Mouse (Mus musculus) kidney, postnatal 0 days (tissue): Measurements from ENCODE around the gene Pla2g3. TPM values are rescaled to one million over a fixed set of nuclear protein-coding genes. Genes with fewer than 3 reads are reported as not detected.

Source experiments
- ATAC-seq: fragments of 200-750 bp; cut with Nextera tagmentation; replicated peaks from 2 replicates; pipeline ENCODE4 v1.8.0; 2017; ENCODE audit warnings: low read depth, moderate number of reproducible peaks, moderate TSS enrichment, moderate library complexity; ENCODE audit not compliant: low FRiP score
- DNase-seq: peaks from one replicate; pipeline ENCODE4 v3.0.0-alpha.2; 2016; ENCODE audit warnings: low spot score
- H3K27ac ChIP-seq: fragments of 300-500 bp; sonication (generic); 2 replicates; pipeline ENCODE4 v1.5.1; 2014; ENCODE audit warnings: mild to moderate bottlenecking
- H3K27me3 ChIP-seq: fragments of 300-500 bp; sonication (generic); 2 replicates; pipeline ENCODE4 v1.6.1; 2014; ENCODE audit warnings: low read length, mixed read lengths; ENCODE audit not compliant: insufficient read depth
- H3K36me3 ChIP-seq: fragments of 300-500 bp; sonication (generic); 2 replicates; pipeline ENCODE4 v1.6.1; 2014; ENCODE audit warnings: low read length, mixed read lengths; ENCODE audit not compliant: insufficient read depth
- H3K4me1 ChIP-seq: fragments of 300-500 bp; sonication (generic); replicated peaks from 2 replicates; pipeline ENCODE4 v1.6.1; 2014; ENCODE audit warnings: antibody characterized with exemption, low read length, mixed read lengths; ENCODE audit not compliant: insufficient read depth
- H3K4me2 ChIP-seq: fragments of 300-500 bp; sonication (generic); 2 replicates; pipeline ENCODE4 v1.6.1; 2014; ENCODE audit warnings: mild to moderate bottlenecking, low read length, moderate library complexity, mixed read lengths
- H3K4me3 ChIP-seq: fragments of 300-500 bp; sonication (generic); replicated peaks from 2 replicates; pipeline ENCODE4 v1.5.1; 2014; ENCODE audit warnings: low read depth, low read length
- H3K9ac ChIP-seq: fragments of 300-500 bp; sonication (generic); 2 replicates; pipeline ENCODE4 v1.6.1; 2014; ENCODE audit warnings: low read depth, low read length
- H3K9me3 ChIP-seq: fragments of 300-500 bp; sonication (generic); replicated peaks from 2 replicates; pipeline ENCODE4 v1.6.1; 2016; ENCODE audit warnings: low read length, inconsistent platforms, mixed read lengths
- CTCF ChIP-seq: IDR thresholded peaks from 2 replicates; pipeline ENCODE4 v1.5.1; 2016; ENCODE audit warnings: antibody characterized with exemption, low read depth, mild to moderate bottlenecking, moderate library complexity
- WGBS: fragments of 180-500 bp; shearing (Covaris S2); extraction: QIAGEN DNeasy Blood & Tissue Kit; methylation state at CpG from one replicate; pipeline ENCODE4 v1.1.7; 2014; 5-methylcytosine and 5-hydroxymethylcytosine counted together
- polyA plus RNA-seq: library from polyadenylated mRNA; unstranded; fragments of >200 nt; fragmentation: Nextera tagmentation; extraction: Ambion mirVana; gene quantifications from 2 replicates; pipeline ENCODE4 v1.2.1, GENCODE M21; 2015

Gene Pla2g3
- polyA plus RNA-seq, 1 experiment from 2014 or later: 0.25 TPM

- Histone ChIP-seq H3K27ac (no peak overlapping the region), H3K4me2 (no peak overlapping the region), H3K4me3 (no peak overlapping the region), H3K9me3 (no peaks in the 10 kb centered on the region), H3K27me3 (no peaks in the 10 kb centered on the region), H3K4me1 (peaks cover 16% of the 10 kb centered on the region), H3K36me3 (no peaks in the 10 kb centered on the region), H3K9ac (no peak overlapping the region)
- ATAC-seq (no peak), DNase-seq (no peak)
- 87% methylated on average over 6 of the region's 6 CpGs for WGBS
- TF ChIP-seq CTCF: no peak
These were observed 25.2 kb downstream of the Pla2g3 start for GRCm38 (mm10) chr11:3513291-3513690.

GRCm38 (mm10) chr11:3514529-3515054 lies 26.5 kb downstream of the Pla2g3 start, which contains the start of gene Selenom:
TSS of gene Selenom (plus strand) at chr11:3514684.
- under 1% methylated on average over 26 of the region's 26 CpGs for WGBS
- no peaks in the 10 kb centered on the region for H3K27me3 ChIP-seq
- no peaks in the 10 kb centered on the region for H3K9me3 ChIP-seq
- ATAC-seq (peak; percentile 58), DNase-seq (peak; percentile 96)
- peak within 1 kb of the TSS; percentile 41 for H3K4me3 ChIP-seq
- peak; percentile 99 for TF ChIP-seq CTCF
- peaks cover 16% of the 10 kb centered on the region for H3K4me1 ChIP-seq
- peak within 1 kb of the TSS; percentile 61 for H3K4me2 ChIP-seq
- 0 out of 2 replicates have a peak within 1 kb of the TSS, but pooled peaks have one; percentile 5 for H3K27ac ChIP-seq
- peak within 1 kb of the TSS; percentile 59 for H3K9ac ChIP-seq
- 0 out of 2 replicates have a peak, but pooled peaks cover 4% of the 10 kb centered on the region for H3K36me3 ChIP-seq

- 12% methylated on average over 4 of the region's 4 CpGs for WGBS
- Histone ChIP-seq H3K9me3 (no peaks in the 10 kb centered on the region), H3K36me3 (peaks cover 10% of the 10 kb centered on the region; the same call in 1 of the 2 replicates), H3K27me3 (no peaks in the 10 kb centered on the region), H3K4me2 (peak overlapping the region; percentile 61), H3K4me3 (peak overlapping the region; percentile 41), H3K4me1 (peaks cover 16% of the 10 kb centered on the region), H3K9ac (peak overlapping the region; percentile 59), H3K27ac (0 out of 2 replicates have a peak overlapping the region, but pooled peaks have one; percentile 5)
- TF ChIP-seq CTCF: no peak
- ATAC-seq: no peak
- DNase-seq: no peak
These were observed 27.1 kb downstream of the Pla2g3 start for GRCm38 (mm10) chr11:3515216-3515615.

- no peak for ATAC-seq
- H3K27me3 ChIP-seq: no peaks in the 10 kb centered on the region
- peaks cover 14% of the 10 kb centered on the region; the same call in 1 of the 2 replicates for H3K36me3 ChIP-seq
- WGBS: 69% methylated on average over 4 of the region's 4 CpGs
- no peaks in the 10 kb centered on the region for H3K9me3 ChIP-seq
- H3K4me2 ChIP-seq: peak overlapping the region; percentile 61
- no peak for TF ChIP-seq CTCF
- H3K27ac ChIP-seq: no peak overlapping the region
- H3K4me1 ChIP-seq: peaks cover 16% of the 10 kb centered on the region
- DNase-seq: no peak
- no peak overlapping the region for H3K9ac ChIP-seq
- H3K4me3 ChIP-seq: peak overlapping the region; percentile 41
These were observed 27.6 kb downstream of the Pla2g3 start for GRCm38 (mm10) chr11:3515637-3516036.

- H3K4me3 ChIP-seq: no peak overlapping the region
- H3K36me3 ChIP-seq: peaks cover 19% of the 10 kb centered on the region; the same call in 1 of the 2 replicates
- no peaks in the 10 kb centered on the region for H3K27me3 ChIP-seq
- no peaks in the 10 kb centered on the region for H3K9me3 ChIP-seq
- H3K9ac ChIP-seq: no peak overlapping the region
- H3K4me2 ChIP-seq: peak overlapping the region; percentile 61
- peaks cover 16% of the 10 kb centered on the region for H3K4me1 ChIP-seq
- 76% methylated on average over 5 of the region's 5 CpGs for WGBS
- DNase-seq (no peak), ATAC-seq (no peak)
- no peak for TF ChIP-seq CTCF
- no peak overlapping the region for H3K27ac ChIP-seq
These were observed 28.0 kb downstream of the Pla2g3 start for GRCm38 (mm10) chr11:3516121-3516520.

- H3K4me2 ChIP-seq: peak overlapping the region; percentile 70
- no peak overlapping the region for H3K27ac ChIP-seq
- no peak; the same call in 1 of the 2 replicates for TF ChIP-seq CTCF
- H3K9ac ChIP-seq: peak overlapping the region; percentile 49
- 1% methylated on average over 50 of the region's 50 CpGs for WGBS
- ATAC-seq: peak; percentile 29
- H3K9me3 ChIP-seq: no peaks in the 10 kb centered on the region
- H3K36me3 ChIP-seq: peaks cover 29% of the 10 kb centered on the region
- no peaks in the 10 kb centered on the region for H3K27me3 ChIP-seq
- peak overlapping the region; percentile 30 for H3K4me3 ChIP-seq
- peak; percentile 73 for DNase-seq
- H3K4me1 ChIP-seq: peaks cover 16% of the 10 kb centered on the region
These were observed 29.1 kb downstream of the Pla2g3 start for GRCm38 (mm10) chr11:3516859-3517845.
